Mouse (Mus musculus) kidney, adult 2 months (tissue): ENCODE data around the gene Cdk5rap2. TPM values are rescaled to one million over a fixed set of nuclear protein-coding genes. Genes with fewer than 3 reads are reported as not detected.

Source experiments
- DNase-seq: peaks from one replicate; pipeline ENCODE4 v3.0.0; 2021
- H3K27ac ChIP-seq: fragments of 200-500 bp; 2 replicates; pipeline ENCODE4 v1.5.1; 2012; ENCODE audit warnings: low read depth, low read length, control low read depth, inconsistent platforms; ENCODE audit not compliant: insufficient read depth
- H3K27me3 ChIP-seq: fragments of 200-500 bp; replicated peaks from 2 replicates; pipeline ENCODE4 v1.6.1; 2012; ENCODE audit warnings: mild to moderate bottlenecking, moderate library complexity, low read length, inconsistent platforms; ENCODE audit not compliant: control insufficient read depth, insufficient read depth
- H3K36me3 ChIP-seq: fragments of 200-500 bp; 2 replicates; pipeline ENCODE4 v1.6.1; 2012; ENCODE audit warnings: mild to moderate bottlenecking, moderate library complexity, low read length, inconsistent platforms; ENCODE audit not compliant: control insufficient read depth, insufficient read depth
- H3K4me1 ChIP-seq: fragments of 200-500 bp; 2 replicates; pipeline ENCODE4 v1.6.1; 2011; ENCODE audit warnings: low read length; ENCODE audit not compliant: control insufficient read depth, insufficient read depth
- H3K4me3 ChIP-seq: fragments of 200-500 bp; 2 replicates; pipeline ENCODE4 v1.5.1; 2011; ENCODE audit warnings: mild to moderate bottlenecking, low read depth, low read length, control low read depth; ENCODE audit not compliant: insufficient read depth
- CTCF ChIP-seq: fragments of 200-500 bp; conservative IDR thresholded peaks from 2 replicates; pipeline ENCODE4 v1.5.1; 2011; ENCODE audit warnings: low read depth, mild to moderate bottlenecking, control low read depth, low read length, moderate library complexity, mixed read lengths; ENCODE audit not compliant: insufficient read depth, insufficient read length
- POLR2A ChIP-seq: fragments of 200-500 bp; IDR thresholded peaks from one replicate; pipeline ENCODE4 v1.6.1; 2011; ENCODE audit warnings: low read depth, low read length, control low read depth
- WGBS: fragments of 180-500 bp; shearing (Covaris S2); methylation state at CpG from one replicate; pipeline ENCODE4 v1.1.7; 2018; 5-methylcytosine and 5-hydroxymethylcytosine counted together
- polyA plus RNA-seq: library from polyadenylated mRNA; depleted of rRNA; stranded (reverse); fragments of >200 nt; gene quantifications from 2 replicates; pipeline ENCODE4 v1.2.3, GENCODE M21; 2012

Gene Cdk5rap2
- polyA plus RNA-seq, 1 experiment = 3.5 TPM

GRCm38 (mm10) chr4:70262850-70263249, 147.4 kb downstream of the Cdk5rap2 start:
- DNase-seq = no peak
- no peak overlapping the region for H3K27ac ChIP-seq
- H3K4me1 ChIP-seq = no peaks in the 10 kb centered on the region
- H3K4me3 ChIP-seq = no peak overlapping the region
- H3K36me3 ChIP-seq = no peaks in the 10 kb centered on the region
- 84% methylated on average over 5 of the region's 5 CpGs for WGBS
- no peaks in the 10 kb centered on the region for H3K27me3 ChIP-seq
- TF ChIP-seq CTCF = no peak
- no peak for TF ChIP-seq POLR2A

- no peaks in the 10 kb centered on the region for H3K36me3 ChIP-seq
- H3K4me3 ChIP-seq = no peak overlapping the region
- no peaks in the 10 kb centered on the region for H3K4me1 ChIP-seq
- 87% methylated on average over 5 of the region's 5 CpGs for WGBS
- TF ChIP-seq POLR2A (no peak), CTCF (no peak)
- no peaks in the 10 kb centered on the region for H3K27me3 ChIP-seq
- no peak for DNase-seq
- no peak overlapping the region for H3K27ac ChIP-seq
Measured at GRCm38 (mm10) chr4:70261315-70261714, 148.9 kb downstream of the Cdk5rap2 start.

- H3K36me3 ChIP-seq = no peaks in the 10 kb centered on the region
- no peaks in the 10 kb centered on the region for H3K27me3 ChIP-seq
- TF ChIP-seq POLR2A (no peak), CTCF (no peak)
- no peaks in the 10 kb centered on the region for H3K4me1 ChIP-seq
- WGBS = 91% methylated on average over 11 of the region's 11 CpGs
- H3K27ac ChIP-seq = no peak overlapping the region
- DNase-seq = no peak
- no peak overlapping the region for H3K4me3 ChIP-seq
Measured at GRCm38 (mm10) chr4:70260419-70260807, 149.8 kb downstream of the Cdk5rap2 start.

DNA sequence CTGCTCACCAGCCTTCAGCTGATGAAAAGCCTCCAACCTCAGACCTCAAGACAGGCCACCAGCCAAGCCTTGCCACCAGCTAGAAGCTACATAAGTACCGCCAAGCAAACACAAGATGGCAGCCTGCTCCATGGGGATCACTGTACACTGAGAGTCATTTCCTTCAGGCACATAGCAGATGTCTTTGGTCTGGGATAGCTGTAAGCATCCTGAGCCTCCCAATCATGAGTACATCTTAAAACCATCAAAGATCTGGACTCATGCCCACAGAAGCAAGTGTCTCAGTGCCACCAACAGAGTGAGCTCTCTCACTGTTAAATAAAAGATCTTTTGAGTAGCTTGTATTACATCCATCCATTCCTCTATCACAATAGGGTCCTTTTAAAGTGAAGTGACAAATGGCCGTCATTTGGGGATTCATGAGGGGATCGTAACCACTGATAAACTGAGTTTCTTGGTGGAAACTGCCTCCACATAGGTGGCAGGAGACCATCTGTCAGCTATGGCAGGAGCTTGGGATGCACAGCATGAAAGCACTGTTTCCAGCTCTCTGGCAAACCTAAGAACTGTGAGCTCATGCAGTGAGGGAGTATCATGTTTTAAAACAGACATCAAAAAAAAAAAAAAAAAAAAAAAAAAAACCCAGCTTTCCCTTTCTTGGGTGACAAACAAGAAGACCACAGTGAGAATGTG, 150.4 kb downstream of the Cdk5rap2 start:
- Histone ChIP-seq H3K36me3 (no peaks in the 10 kb centered on the region), H3K4me1 (no peaks in the 10 kb centered on the region), H3K27ac (no peak overlapping the region), H3K27me3 (no peaks in the 10 kb centered on the region), H3K4me3 (no peak overlapping the region)
- peak; percentile 2 for DNase-seq
- TF ChIP-seq POLR2A (no peak), CTCF (no peak)
- 92% methylated on average over 3 of the region's 3 CpGs for WGBS

DNA sequence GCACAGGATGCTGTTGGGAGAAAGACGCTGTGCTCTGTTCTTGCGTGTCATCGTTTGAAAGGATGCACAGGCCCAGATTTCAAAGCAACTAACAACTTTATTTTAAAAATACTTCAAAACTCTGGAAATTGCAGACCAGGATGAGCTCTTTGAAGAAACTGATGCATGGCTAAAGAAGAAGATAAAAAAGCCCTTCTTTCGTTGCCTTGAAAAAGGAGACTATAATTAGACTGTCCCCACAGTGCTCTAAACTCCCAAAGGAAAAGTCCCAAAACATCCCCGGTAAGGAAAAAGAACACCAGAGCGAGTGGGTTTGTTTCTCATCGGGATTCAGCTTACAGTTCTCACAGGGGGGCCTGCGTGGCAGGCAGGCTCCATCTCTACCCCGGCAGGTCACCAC, 151.4 kb downstream of the Cdk5rap2 start:
- WGBS = 64% methylated on average over 9 of the region's 9 CpGs
- TF ChIP-seq POLR2A (no peak), CTCF (no peak)
- no peaks in the 10 kb centered on the region for H3K4me1 ChIP-seq
- no peak for DNase-seq
- H3K4me3 ChIP-seq = no peak overlapping the region
- no peaks in the 10 kb centered on the region for H3K36me3 ChIP-seq
- H3K27me3 ChIP-seq = no peaks in the 10 kb centered on the region
- no peak overlapping the region for H3K27ac ChIP-seq

DNA sequence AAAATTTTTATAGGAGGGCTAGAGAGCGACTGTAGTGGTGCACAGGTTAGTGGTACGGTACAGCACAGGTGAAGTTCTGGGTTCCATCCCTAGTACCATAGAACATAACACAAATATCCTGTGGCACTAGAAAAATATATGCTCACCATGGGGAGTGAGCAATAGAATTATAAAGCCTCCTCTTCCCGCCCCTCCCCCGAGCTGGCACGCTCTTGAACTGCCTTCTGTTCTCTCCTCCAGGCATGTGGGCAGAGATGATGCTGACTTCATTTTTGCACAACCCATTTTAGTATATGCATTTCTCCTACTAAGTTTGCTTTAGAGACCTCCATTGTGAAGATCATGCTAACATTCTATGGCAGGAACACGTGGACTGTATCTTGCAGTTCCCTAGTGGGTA, 152.0 kb downstream of the Cdk5rap2 start:
- 92% methylated on average over 6 of the region's 6 CpGs for WGBS
- H3K4me3 ChIP-seq = no peak overlapping the region
- no peak for TF ChIP-seq POLR2A
- no peak for TF ChIP-seq CTCF
- no peaks in the 10 kb centered on the region for H3K27me3 ChIP-seq
- H3K27ac ChIP-seq = no peak overlapping the region
- no peaks in the 10 kb centered on the region for H3K36me3 ChIP-seq
- DNase-seq = no peak
- no peaks in the 10 kb centered on the region for H3K4me1 ChIP-seq

- no peak for DNase-seq
- H3K36me3 ChIP-seq = no peaks in the 10 kb centered on the region
- no peaks in the 10 kb centered on the region for H3K4me1 ChIP-seq
- no peak overlapping the region for H3K27ac ChIP-seq
- H3K27me3 ChIP-seq = no peaks in the 10 kb centered on the region
- WGBS = 77% methylated on average over 5 of the region's 5 CpGs
- no peak overlapping the region for H3K4me3 ChIP-seq
- TF ChIP-seq CTCF (no peak), POLR2A (no peak)
Measured at GRCm38 (mm10) chr4:70251782-70252181, 158.5 kb downstream of the Cdk5rap2 start.
